Mouse (Mus musculus) granulocyte monocyte progenitor cell, adult 5-6 weeks (primary cell): ENCODE data around the gene Ppp2r2d. TPM values are rescaled to one million over a fixed set of nuclear protein-coding genes. Genes with fewer than 3 reads are reported as not detected.

Experiments
- ATAC-seq: replicated peaks from 2 replicates; pipeline ENCODE4 v1.8.0; 2016; ENCODE audit warnings: mild to moderate bottlenecking, moderate TSS enrichment, inconsistent platforms; ENCODE audit not compliant: poor library complexity, severe bottlenecking
- total RNA-seq, 2 experiments: library from RNA; stranded (forward) in 1 of 2; stranded (reverse) in 1 of 2; fragments of 200-712, 200-1000 nt in 1 of 2; fragments of >200 nt in 1 of 2; fragmentation: Nextera tagmentation in 1 of 2; gene quantifications; 2 replicates each; pipeline ENCODE4 v1.2.3; 2014 to 2017

Ppp2r2d gene
- total RNA-seq, 2 experiments from 2014 or later, result 19.8 to 29.8 TPM

DNA sequence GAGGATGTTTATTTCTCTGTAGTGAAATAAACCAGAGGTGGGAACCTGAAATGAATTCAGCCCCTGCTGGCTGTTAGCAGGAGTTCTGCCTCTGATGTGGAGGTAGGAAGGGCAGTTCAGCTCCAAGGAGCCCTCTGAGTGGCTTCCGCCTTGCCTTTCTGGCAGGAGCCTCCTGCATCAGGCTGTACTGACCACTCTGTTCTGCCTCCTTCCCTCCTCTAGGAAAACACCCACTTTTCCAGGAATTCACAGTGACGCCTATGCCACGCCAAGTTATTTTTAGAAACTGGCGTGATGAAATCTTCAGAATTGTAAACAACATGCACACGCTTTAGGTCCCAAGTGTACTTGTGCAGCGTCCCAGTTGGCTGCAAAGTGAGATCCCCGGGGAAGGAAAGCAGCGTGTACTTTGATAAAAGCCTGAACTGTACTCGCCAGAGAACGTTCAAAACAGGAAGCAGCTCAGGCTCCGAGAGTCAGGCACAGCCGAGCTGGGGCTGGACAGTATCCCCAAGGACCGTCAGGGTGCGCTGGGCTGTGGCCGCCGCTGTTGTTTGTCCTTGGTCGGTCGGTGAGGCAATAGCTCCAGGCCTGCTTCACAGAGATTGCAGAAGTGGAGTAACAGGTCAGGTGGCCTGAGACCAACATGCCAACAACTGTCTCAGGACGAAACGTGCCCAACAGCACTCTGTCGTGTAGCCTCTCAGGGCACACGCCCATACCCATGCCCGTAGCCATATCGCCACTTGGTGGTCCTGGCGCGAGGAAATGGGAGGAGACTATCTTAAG, 73.5 kb downstream of the Ppp2r2d start:
- peak; percentile 91 for ATAC-seq

DNA sequence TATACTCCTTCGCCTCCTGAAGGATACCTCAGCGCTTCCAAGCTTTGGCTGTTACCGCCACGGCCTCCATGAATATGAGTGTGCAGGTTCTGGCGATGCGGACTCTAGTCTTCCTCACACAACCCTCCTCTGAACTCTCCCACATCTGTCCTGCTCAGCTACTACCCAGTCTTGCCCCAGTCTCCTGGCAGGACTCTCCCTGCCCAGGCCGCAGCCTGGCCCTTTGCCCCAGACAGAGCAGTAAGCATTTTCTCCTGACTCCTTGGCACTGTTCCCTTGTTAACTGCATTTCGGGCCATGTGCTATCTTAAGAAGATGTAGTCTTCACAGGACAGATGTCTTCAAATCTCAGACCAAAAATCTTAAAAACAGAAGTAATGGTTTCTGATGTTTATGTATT, 75.7 kb downstream of the Ppp2r2d start:
- ATAC-seq, result no peak

DNA sequence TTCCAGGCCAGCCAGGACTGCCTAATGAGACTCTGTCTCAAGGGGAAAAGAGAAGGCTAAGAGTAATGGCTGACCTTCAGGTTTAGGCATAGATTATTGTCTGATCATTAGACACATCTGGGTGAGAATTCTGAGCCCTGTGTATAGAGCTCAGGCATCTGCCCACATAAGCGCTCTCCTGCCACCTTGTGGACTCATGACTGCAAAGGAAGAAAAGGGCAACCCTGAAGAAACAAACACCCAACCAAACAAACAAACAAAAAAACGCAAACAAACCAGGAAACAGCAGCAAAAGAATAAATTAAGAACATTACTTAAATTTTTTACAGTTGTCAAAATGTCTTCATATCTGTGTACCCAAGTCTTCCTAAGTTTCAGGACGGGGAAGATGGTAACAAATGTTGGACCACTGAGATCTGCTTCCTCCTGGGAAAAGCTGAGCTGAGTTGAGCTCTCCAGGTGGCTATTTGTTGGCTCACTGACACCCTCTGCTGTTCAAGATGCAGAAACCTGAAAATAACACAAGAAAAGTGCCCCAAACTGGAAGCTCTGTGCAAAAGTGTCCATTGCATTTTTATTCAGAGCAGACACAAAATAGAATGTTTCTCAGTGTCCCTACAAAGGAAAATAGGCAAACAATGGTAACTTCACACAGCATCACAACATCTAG, 78.0 kb downstream of the Ppp2r2d start:
- 0 out of 2 replicates have a peak, but pooled peaks have one; percentile 9 for ATAC-seq

DNA sequence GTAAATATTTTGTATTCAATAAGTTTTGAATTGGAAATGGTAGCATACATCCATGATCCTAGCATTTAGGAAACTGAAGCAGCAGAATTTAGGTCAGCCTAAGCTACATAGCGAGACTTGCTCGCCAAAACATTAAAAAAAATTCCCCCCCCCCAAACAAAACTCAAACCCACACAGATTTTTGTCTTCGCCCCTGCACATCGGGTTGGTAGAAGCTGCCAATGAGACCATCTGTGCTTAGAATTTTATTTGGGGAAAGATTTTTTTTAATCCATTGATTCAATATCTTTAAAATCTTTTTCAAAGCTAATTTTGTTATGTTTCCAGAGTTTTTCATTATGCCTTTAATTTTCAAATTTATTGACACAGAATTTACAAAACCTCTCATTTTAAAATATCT, 82.6 kb downstream of the Ppp2r2d start:
- no peak for ATAC-seq

Other genes starting within 250 kb of the Ppp2r2d start
- 22.2 and 24.3 TPM in 2 replicates for gene Mapk1ip1, start 194 bp downstream of the Ppp2r2d start, total RNA-seq (2014; fragmentation: Nextera tagmentation)
- 4.6 and 8.6 TPM in 2 replicates for gene Mapk1ip1, start 194 bp downstream of the Ppp2r2d start, total RNA-seq (2017)
- 23.0 and 24.0 TPM in 2 replicates for gene Bnip3, start 63.4 kb downstream of the Ppp2r2d start, total RNA-seq (2014; fragmentation: Nextera tagmentation)
- gene Bnip3, start 63.4 kb downstream of the Ppp2r2d start, total RNA-seq (2017), result 17.9 and 22.9 TPM in 2 replicates
- not detected in 2 replicates for gene Jakmip3, start 94.7 kb downstream of the Ppp2r2d start, total RNA-seq (2014; fragmentation: Nextera tagmentation)
- gene Jakmip3, start 94.7 kb downstream of the Ppp2r2d start, total RNA-seq (2017), result not detected in 2 replicates
- gene Dpysl4, start 239.9 kb downstream of the Ppp2r2d start, total RNA-seq (2014; fragmentation: Nextera tagmentation), result not detected in 2 replicates
- not detected in 2 replicates for gene Dpysl4, start 239.9 kb downstream of the Ppp2r2d start, total RNA-seq (2017)